Mouse (Mus musculus) myocyte (in vitro differentiated cells): ENCODE data around the gene Card10. TPM values are rescaled to one million over a fixed set of nuclear protein-coding genes. Genes with fewer than 3 reads are reported as not detected.

Source experiments
- H3K27me3 ChIP-seq: one replicate; pipeline ENCODE4 v1.6.1; 2011; ENCODE audit not compliant: control insufficient read depth, insufficient read depth, insufficient read length
- H3K36me3 ChIP-seq: one replicate; pipeline ENCODE4 v1.6.1; 2011; ENCODE audit not compliant: control insufficient read depth, insufficient read depth
- H3K4me2 ChIP-seq: one replicate; pipeline ENCODE4 v1.6.1; 2011; ENCODE audit warnings: low read depth, control low read depth
- H3K4me3 ChIP-seq: one replicate; pipeline ENCODE4 v1.5.1; 2011; ENCODE audit warnings: mild to moderate bottlenecking, control low read depth, moderate library complexity
- H3K79me2 ChIP-seq: one replicate; pipeline ENCODE4 v1.6.1; 2011; ENCODE audit not compliant: control insufficient read depth, insufficient read depth
- H3ac ChIP-seq: one replicate; pipeline ENCODE4 v1.6.1; 2011; ENCODE audit not compliant: control insufficient read depth, insufficient read length
- CEBPB ChIP-seq: IDR thresholded peaks from 2 replicates; pipeline ENCODE4 v1.6.1; 2011; ENCODE audit warnings: mild to moderate bottlenecking, moderate library complexity; ENCODE audit not compliant: poor library complexity, insufficient read depth, severe bottlenecking
- E2F4 ChIP-seq: IDR thresholded peaks from one replicate; pipeline ENCODE4 v1.6.1; 2011; ENCODE audit warnings: mild to moderate bottlenecking, control low read depth, moderate library complexity; ENCODE audit not compliant: insufficient read depth
- MAX ChIP-seq: IDR thresholded peaks from one replicate; pipeline ENCODE4 v1.6.1; 2011; ENCODE audit warnings: low read depth, mild to moderate bottlenecking, control low read depth
- MYOD1 ChIP-seq, 3 experiments: IDR thresholded peaks; one replicate each; pipeline ENCODE4 v1.6.1; 2011; ENCODE audit warnings: control low read depth in 2 of 3, low read depth in 2 of 3, mild to moderate bottlenecking in 2 of 3, moderate library complexity in 1 of 3; ENCODE audit not compliant: insufficient read length in 2 of 3, control insufficient read depth in 1 of 3
- MYOG ChIP-seq, 3 experiments: IDR thresholded peaks; one replicate each; pipeline ENCODE4 v1.6.1; 2011; ENCODE audit warnings: control low read depth in 2 of 3, low read depth in 2 of 3, mild to moderate bottlenecking in 2 of 3; ENCODE audit not compliant: insufficient read length in 2 of 3, control insufficient read depth in 1 of 3, insufficient read depth in 1 of 3
- POLR2A ChIP-seq: IDR thresholded peaks from one replicate; pipeline ENCODE4 v1.6.1; 2011; ENCODE audit warnings: low read depth, mild to moderate bottlenecking, control low read depth, moderate library complexity; ENCODE audit not compliant: insufficient read length
- POLR2AphosphoS2 ChIP-seq: IDR thresholded peaks from one replicate; pipeline ENCODE4 v1.6.1; 2011; ENCODE audit warnings: low read depth, control low read depth; ENCODE audit not compliant: insufficient read length
- REST ChIP-seq: IDR thresholded peaks from one replicate; pipeline ENCODE4 v1.6.1; 2011; ENCODE audit warnings: mild to moderate bottlenecking, control low read depth, moderate library complexity; ENCODE audit not compliant: insufficient read depth, insufficient read length
- SRF ChIP-seq: IDR thresholded peaks from one replicate; pipeline ENCODE4 v1.6.1; 2011; ENCODE audit warnings: low read depth; ENCODE audit not compliant: control insufficient read depth, insufficient read length
- TCF12 ChIP-seq: IDR thresholded peaks from one replicate; pipeline ENCODE4 v1.6.1; 2011; ENCODE audit warnings: mild to moderate bottlenecking, control low read depth; ENCODE audit not compliant: poor library complexity, insufficient read depth, severe bottlenecking
- TCF3 ChIP-seq: IDR thresholded peaks from one replicate; pipeline ENCODE4 v1.6.1; 2011; ENCODE audit warnings: low read depth, control low read depth; ENCODE audit not compliant: insufficient read length
- USF1 ChIP-seq: IDR thresholded peaks from one replicate; pipeline ENCODE4 v1.6.1; 2011; ENCODE audit warnings: low read depth, mild to moderate bottlenecking, control low read depth, moderate library complexity
- polyA plus RNA-seq: library from polyadenylated mRNA; unstranded; fragments of >200 nt; fragmentation: generic; extraction: Trizol; gene quantifications from one replicate; pipeline ENCODE4 v1.2.1, GENCODE M21; 2012; ENCODE audit warnings: missing spikeins

Gene Card10
- polyA plus RNA-seq, 1 experiment, result 1.4 TPM

DNA sequence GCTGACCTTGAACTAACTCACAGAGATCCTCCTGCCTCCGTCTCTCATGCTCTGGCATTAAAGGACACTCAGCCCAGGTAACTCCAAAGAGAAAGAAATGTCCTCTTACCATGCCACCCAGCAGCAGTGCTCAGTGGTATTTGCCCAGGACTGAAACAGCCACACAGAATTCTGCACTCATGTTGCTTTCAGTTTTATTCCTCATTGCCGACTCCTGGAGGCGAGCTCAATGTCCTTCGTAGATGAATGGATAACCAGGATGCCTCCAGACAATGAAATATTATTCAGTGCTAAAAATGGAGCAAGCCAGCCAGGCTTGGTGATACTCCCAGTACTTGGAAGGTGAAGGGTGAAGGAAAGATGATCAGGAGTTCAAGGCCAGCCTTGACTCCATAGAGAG is 10.8 kb upstream of the Card10 start:
- TF ChIP-seq TCF3, result no peak
- no peak for TF ChIP-seq CEBPB
- TF ChIP-seq E2F4, result no peak
- H3K27me3 ChIP-seq, result no peaks in the 10 kb centered on the region
- H3K4me3 ChIP-seq, result no peak overlapping the region
- no peaks in the 10 kb centered on the region for H3K36me3 ChIP-seq
- no peak overlapping the region for H3K4me2 ChIP-seq
- H3K79me2 ChIP-seq, result no peaks in the 10 kb centered on the region
- H3ac ChIP-seq, result no peak overlapping the region

DNA sequence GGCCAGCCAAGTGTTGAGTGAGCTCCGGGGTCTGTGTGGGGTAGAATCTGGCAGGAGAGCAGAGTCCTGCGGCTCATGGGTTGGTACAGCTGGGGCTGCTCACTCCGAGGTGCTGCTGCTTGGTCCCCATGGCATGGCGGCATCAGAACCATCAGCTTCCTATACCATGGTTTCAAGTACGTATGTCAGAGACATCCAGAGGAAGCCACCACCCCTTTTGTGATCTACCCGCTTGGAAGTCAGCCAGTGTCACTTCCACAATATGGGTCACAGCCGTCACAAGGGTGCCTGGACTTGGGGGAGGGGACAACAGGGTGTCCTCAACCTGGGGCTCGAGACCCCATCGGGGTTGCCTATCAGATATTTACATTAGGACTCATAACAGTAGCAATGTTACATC is 7.3 kb upstream of the Card10 start:
- Histone ChIP-seq H3K36me3 (no peaks in the 10 kb centered on the region), H3K4me3 (no peak overlapping the region), H3K4me2 (no peak overlapping the region)

DNA sequence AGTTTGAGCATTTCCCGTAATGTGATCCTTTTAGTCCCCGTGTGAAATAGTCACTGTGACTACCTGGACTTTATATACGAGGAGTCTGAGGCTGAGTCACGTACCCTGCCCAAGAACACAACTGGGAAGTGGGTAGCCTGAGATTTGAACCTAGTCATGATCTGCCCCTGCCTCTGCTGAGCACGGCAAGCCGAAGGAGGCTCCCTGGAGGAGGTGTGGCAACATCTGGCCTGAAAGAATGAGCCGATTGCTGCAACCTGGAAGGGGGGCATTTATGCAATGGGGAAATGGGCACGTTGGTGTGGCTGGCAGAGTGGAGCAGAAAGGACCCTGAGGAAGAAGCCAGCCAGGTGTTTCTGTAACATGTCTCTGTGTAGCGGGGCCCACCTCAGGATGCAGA is 6.9 kb upstream of the Card10 start:
- no peaks in the 10 kb centered on the region for H3K27me3 ChIP-seq
- H3K79me2 ChIP-seq, result no peaks in the 10 kb centered on the region
- no peak overlapping the region for H3ac ChIP-seq
- H3K36me3 ChIP-seq, result no peaks in the 10 kb centered on the region
- H3K4me2 ChIP-seq, result no peak overlapping the region
- TF ChIP-seq MYOD1 (IDR thresholded peaks at IDR 0.05; ENCODE audit: control insufficient read depth in 1 of 3, insufficient read length in 2 of 3, low read depth in 2 of 3) (no peak), E2F4 (no peak), POLR2A (no peak), MAX (no peak), MYOG (IDR thresholded peaks at IDR 0.05; ENCODE audit: control insufficient read depth in 1 of 3, insufficient read depth in 1 of 3, insufficient read length in 2 of 3, low read depth in 2 of 3) (no peak), CEBPB (no peak), REST (no peak), POLR2AphosphoS2 (no peak), USF1 (no peak), TCF12 (no peak), TCF3 (no peak), SRF (no peak)
- no peak overlapping the region for H3K4me3 ChIP-seq

More for the DNA sequence above, 7.3 kb upstream of the Card10 start:
- H3ac ChIP-seq, result no peak overlapping the region
- no peaks in the 10 kb centered on the region for H3K79me2 ChIP-seq
- H3K27me3 ChIP-seq, result no peaks in the 10 kb centered on the region
- TF ChIP-seq MYOG (IDR thresholded peaks at IDR 0.05; ENCODE audit: control insufficient read depth in 1 of 3, insufficient read depth in 1 of 3, insufficient read length in 2 of 3, low read depth in 2 of 3) (no peak), USF1 (no peak), MYOD1 (IDR thresholded peaks at IDR 0.05; ENCODE audit: control insufficient read depth in 1 of 3, insufficient read length in 2 of 3, low read depth in 2 of 3) (no peak), TCF12 (no peak), REST (no peak), POLR2AphosphoS2 (no peak), E2F4 (no peak), POLR2A (no peak), TCF3 (no peak), CEBPB (no peak), MAX (no peak), SRF (no peak)

DNA sequence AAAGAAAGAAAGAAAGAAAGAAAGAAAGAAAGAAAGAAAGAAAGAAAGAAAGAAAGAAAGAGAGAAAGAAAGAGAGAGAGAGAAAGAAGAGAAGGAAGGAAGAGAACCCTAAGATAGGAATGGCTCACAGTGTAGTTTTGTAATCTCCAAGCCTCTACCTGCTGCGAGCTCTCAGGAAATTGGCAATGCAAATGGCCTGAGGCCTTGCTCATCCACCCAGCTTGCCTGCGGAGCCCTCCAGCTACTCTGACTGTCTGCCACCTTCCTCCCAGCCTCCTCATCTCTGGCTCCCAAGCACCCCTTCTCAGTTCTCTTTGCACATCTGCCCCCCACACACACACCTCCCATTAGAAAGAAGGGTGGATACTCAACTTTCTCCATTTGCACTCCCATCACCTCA is 6.1 kb upstream of the Card10 start:
- TF ChIP-seq MYOD1 (IDR thresholded peaks at IDR 0.05; ENCODE audit: control insufficient read depth in 1 of 3, insufficient read length in 2 of 3, low read depth in 2 of 3) (no peak), REST (no peak), MYOG (IDR thresholded peaks at IDR 0.05; ENCODE audit: control insufficient read depth in 1 of 3, insufficient read depth in 1 of 3, insufficient read length in 2 of 3, low read depth in 2 of 3) (no peak), TCF12 (no peak), CEBPB (no peak), USF1 (no peak)
- Histone ChIP-seq H3ac (no peak overlapping the region), H3K4me2 (no peak overlapping the region), H3K36me3 (no peaks in the 10 kb centered on the region), H3K27me3 (no peaks in the 10 kb centered on the region), H3K4me3 (no peak overlapping the region), H3K79me2 (no peaks in the 10 kb centered on the region)

DNA sequence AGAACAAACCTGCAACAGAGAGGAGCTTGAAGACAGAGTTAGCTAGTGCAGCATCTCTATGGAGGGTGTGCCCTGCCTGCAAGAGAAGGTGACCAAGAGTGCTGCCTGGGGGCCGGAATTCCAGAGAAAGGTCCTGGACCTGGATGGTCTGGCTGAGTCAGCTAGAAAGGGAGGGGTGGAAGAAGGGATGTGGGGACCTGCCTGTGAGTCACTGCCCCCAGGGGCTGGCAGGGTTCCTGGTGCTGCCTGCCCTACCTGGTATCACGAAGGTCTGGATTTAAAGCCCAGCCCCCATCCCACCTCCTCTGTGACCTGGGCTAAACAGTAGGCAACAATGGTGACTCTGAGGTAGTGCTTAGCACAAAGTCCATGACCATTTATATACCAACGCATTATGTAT is 4.3 kb upstream of the Card10 start:
- Histone ChIP-seq H3K27me3 (peaks cover 16% of the 10 kb centered on the region), H3K79me2 (no peaks in the 10 kb centered on the region), H3ac (no peak overlapping the region), H3K4me3 (no peak overlapping the region), H3K36me3 (no peaks in the 10 kb centered on the region), H3K4me2 (peak overlapping the region; percentile 3)
- no peak for TF ChIP-seq REST
- no peak for TF ChIP-seq MYOD1 (IDR thresholded peaks at IDR 0.05; ENCODE audit: control insufficient read depth in 1 of 3, insufficient read length in 2 of 3, low read depth in 2 of 3)
- TF ChIP-seq E2F4, result no peak
- no peak for TF ChIP-seq MAX
- no peak for TF ChIP-seq POLR2A
- TF ChIP-seq TCF3, result no peak
- TF ChIP-seq USF1, result no peak
- TF ChIP-seq TCF12, result no peak
